Mouse (Mus musculus) hematopoietic multipotent progenitor cell, adult 10-12 weeks (in vitro differentiated cells): Measurements from ENCODE around the gene Gm9048. TPM values are rescaled to one million over a fixed set of nuclear protein-coding genes. Genes with fewer than 3 reads are reported as not detected.

Experiments used
- polyA plus RNA-seq: library from polyadenylated mRNA; stranded (reverse); fragments of >175 nt; gene quantifications from 2 replicates; pipeline ENCODE4 v1.2.3, GENCODE M21; 2012; ENCODE audit warnings: low replicate concordance

Gm9048 gene
- not detected in 2 replicates for polyA plus RNA-seq

GRCm38 (mm10) chr10:118348579-118348978, at the start of gene Gm9048:
Gm9048 (minus strand) TSS chr10:118348679.

GRCm38 (mm10) chr10:118354005-118354404, 5.5 kb upstream of the Gm9048 start, which contains the start of gene Gm9049:
Gm9049 (minus strand) TSS chr10:118354105.

GRCm38 (mm10) chr10:118343155-118343554, 5.3 kb downstream of the Gm9048 start, which contains the start of gene Gm9046:
Gm9046 (minus strand) TSS chr10:118343255.

DNA sequence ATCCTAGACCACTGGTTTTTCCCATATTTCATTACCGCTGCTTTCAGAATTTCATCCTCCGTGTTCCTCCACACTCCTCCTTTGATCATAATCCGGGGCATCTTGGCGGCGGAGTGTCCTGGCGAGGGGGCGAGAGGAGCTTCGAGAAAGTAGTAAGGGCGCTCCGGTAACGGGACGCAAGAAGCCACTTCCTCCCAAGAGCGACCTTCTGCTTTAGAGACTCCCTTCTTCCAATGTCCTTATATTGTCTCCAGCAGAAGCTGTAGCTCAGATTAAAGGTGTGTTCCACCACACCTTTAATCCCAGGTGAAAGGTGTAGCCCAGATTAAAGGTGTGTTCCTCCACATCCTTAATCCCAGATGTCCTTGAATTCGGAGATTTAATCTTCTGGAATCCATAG, 10.7 kb downstream of the Gm9048 start, which contains the start of gene Gm9045:
Gene Gm9045 (minus strand): TSS at position 101 of the 400 bp plus-strand sequence.

DNA sequence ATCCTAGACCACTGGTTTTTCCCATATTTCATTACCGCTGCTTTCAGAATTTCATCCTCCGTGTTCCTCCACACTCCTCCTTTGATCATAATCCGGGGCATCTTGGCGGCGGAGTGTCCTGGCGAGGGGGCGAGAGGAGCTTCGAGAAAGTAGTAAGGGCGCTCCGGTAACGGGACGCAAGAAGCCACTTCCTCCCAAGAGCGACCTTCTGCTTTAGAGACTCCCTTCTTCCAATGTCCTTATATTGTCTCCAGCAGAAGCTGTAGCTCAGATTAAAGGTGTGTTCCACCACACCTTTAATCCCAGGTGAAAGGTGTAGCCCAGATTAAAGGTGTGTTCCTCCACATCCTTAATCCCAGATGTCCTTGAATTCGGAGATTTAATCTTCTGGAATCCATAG, 16.2 kb downstream of the Gm9048 start, which contains the start of gene Gm9044:
Gene Gm9044 (minus strand): TSS at position 101 of the 400 bp plus-strand sequence.

GRCm38 (mm10) chr10:118326869-118327268, 21.6 kb downstream of the Gm9048 start, which contains the start of gene Gm9040:
Gm9040 (minus strand) TSS chr10:118326969.

Other genes starting within 250 kb of the Gm9048 start
- 12.9 and 30.3 TPM in 2 replicates for gene Mdm1, start 206.9 kb downstream of the Gm9048 start, polyA plus RNA-seq
- not detected in 2 replicates for gene Il22, start 143.7 kb downstream of the Gm9048 start, polyA plus RNA-seq
- not detected in 2 replicates for gene Gm32717, start 107.9 kb downstream of the Gm9048 start, polyA plus RNA-seq
- not detected in 2 replicates for gene Gm32802, start 90.0 kb downstream of the Gm9048 start, polyA plus RNA-seq
- not detected in 2 replicates for gene Iltifb, start 53.6 kb downstream of the Gm9048 start, polyA plus RNA-seq
- not detected in 2 replicates for gene Gm9040, start 21.7 kb downstream of the Gm9048 start, polyA plus RNA-seq
- not detected in 2 replicates for gene Gm9044, start 16.3 kb downstream of the Gm9048 start, polyA plus RNA-seq
- not detected in 2 replicates for gene Gm9045, start 10.8 kb downstream of the Gm9048 start, polyA plus RNA-seq
- gene Gm9046, start 5.4 kb downstream of the Gm9048 start, polyA plus RNA-seq = not detected in 2 replicates
- not detected in 2 replicates for gene Gm9049, start 5.4 kb upstream of the Gm9048 start, polyA plus RNA-seq
- 0.23 and 0.55 TPM in 2 replicates for gene Ifng, start 92.4 kb upstream of the Gm9048 start, polyA plus RNA-seq